ENCODE assay signal across 10 mouse cellular contexts in the genomic region with DNA sequence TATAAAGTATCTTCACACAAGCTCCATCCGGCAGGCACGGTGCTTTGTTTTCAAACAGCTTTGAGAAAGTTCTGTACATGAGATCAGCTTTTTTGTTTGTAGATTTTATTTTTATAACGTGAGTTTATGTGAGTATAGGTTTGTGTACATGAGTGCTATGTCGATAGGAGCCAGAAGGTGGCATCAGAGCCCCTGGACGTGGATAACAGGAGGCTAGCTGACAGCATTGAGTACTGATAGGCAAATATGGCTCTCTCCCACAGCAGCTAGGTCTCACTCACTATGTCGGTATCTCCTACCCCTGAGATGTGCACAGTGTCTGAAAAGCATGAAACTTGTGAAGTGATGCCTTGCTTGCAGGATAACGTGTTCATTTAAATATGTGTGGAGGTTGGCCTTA. TPM values are rescaled to one million over a fixed set of nuclear protein-coding genes. Genes with fewer than 3 reads are reported as not detected.
DNase-seq lines count a peak whose midpoint lies in the region; ATAC-seq and TF ChIP-seq lines count a peak whose summit lies in the region.
"Had no signal": no experiment of that assay in that cellular context is flagged by ENCODE, and none has a peak within 500 bp of the region (broad histone marks: within the 10 kb centered on the region; RNA-seq: fewer than 3 reads in every experiment).

No protein-coding gene starts in this region.

- H3K4me3 ChIP-seq in heart, adult 2 months: no peak overlapping the region
- no peak overlapping the region for H3K4me3 ChIP-seq in heart, embryonic 12.5 days
- H3K4me3 ChIP-seq in CH12.LX (replicated peaks in 1 of 3; ENCODE audit: low read depth in 2 of 3, low read length in 2 of 3, poor library complexity in 1 of 3): peak overlapping the region in 1 of 3 experiments; percentile 98

- DNase-seq in heart, adult 2 months: peak; percentile 29 to 32
- peak; percentile 82 for DNase-seq in CH12.LX (ENCODE audit: extremely low read depth)
- peak; percentile 60 for DNase-seq in brain, adult 2 months (ENCODE audit: low read depth, low spot score)
- peak; percentile 49 for DNase-seq in forelimb bud, embryonic 11.5 days (ENCODE audit: low read depth, low spot score)
- DNase-seq in layer of hippocampus, postnatal 14 days (ENCODE audit: low spot score in 2 of 2): peak; percentile 9 to 36
- DNase-seq in mesoderm, embryonic 11.5 days (ENCODE audit: low read depth, low spot score): peak; percentile 62
- peak; percentile 73 to 79 for DNase-seq in spleen, postnatal 4 days (ENCODE audit: low spot score in 2 of 2)

- H3K27ac ChIP-seq in heart, adult 2 months: no peak overlapping the region
- no peak overlapping the region for H3K27ac ChIP-seq in heart, embryonic 12.5 days (ENCODE audit: poor library complexity, severe bottlenecking)
- H3K27ac ChIP-seq in CH12.LX (ENCODE audit: insufficient read depth, low read depth): 0 out of 2 replicates have a peak overlapping the region, but pooled peaks have one; percentile 36
- H3K27ac ChIP-seq: embryonic facial prominence, embryonic 12.5 days; macrophage had no signal

- H3K27me3 ChIP-seq in heart, adult 2 months (ENCODE audit: control insufficient read depth, insufficient read depth, low read length): no peaks in the 10 kb centered on the region
- no peaks in the 10 kb centered on the region for H3K27me3 ChIP-seq in heart, embryonic 12.5 days (replicated peaks)
- no peaks in the 10 kb centered on the region for H3K27me3 ChIP-seq in CH12.LX (replicated peaks)
- H3K27me3 ChIP-seq: embryonic facial prominence, embryonic 12.5 days had no signal

- no peaks in the 10 kb centered on the region for H3K79me2 ChIP-seq in heart, adult 2 months (replicated peaks; ENCODE audit: control insufficient read depth, insufficient read depth, low read length)
- H3K79me2 ChIP-seq in CH12.LX (replicated peaks; ENCODE audit: control insufficient read depth, extremely low read depth, insufficient read depth, poor library complexity, severe bottlenecking): peaks cover 23% of the 10 kb centered on the region

- TF ChIP-seq CTCF in heart, adult 2 months (IDR thresholded peaks at IDR 0.05): peak; percentile 68
- peak; percentile 44 to 83 for TF ChIP-seq CTCF in CH12.LX (conservative IDR thresholded peaks at IDR 0.05 in 1 of 2, IDR thresholded peaks at IDR 0.05 in 1 of 2; ENCODE audit: low read depth in 2 of 2, low read length in 2 of 2)

- intact Hi-C loops in heart, adult 2 months (cut with DNase I): loop anchor here (2.0 to 5.0 kb wide), 3 partner anchors 52 to 189 kb away; no protein-coding TSS in a partner anchor

- H3K4me1 ChIP-seq in heart, adult 2 months (ENCODE audit: control insufficient read depth, insufficient read depth, low read length): no peaks in the 10 kb centered on the region
- peaks cover 4% of the 10 kb centered on the region; the same call in 1 of the 2 replicates for H3K4me1 ChIP-seq in heart, embryonic 12.5 days (replicated peaks)
- H3K4me1 ChIP-seq in CH12.LX (ENCODE audit: control insufficient read depth in 1 of 2, insufficient read depth in 2 of 2): peaks cover 2 to 30% of the 10 kb centered on the region in 2 experiments; a peak in 3 of 4 replicates

- 32% methylated on average over 7 of the region's 7 CpGs for WGBS in heart, adult 2 months
- WGBS in heart, embryonic 12.5 days: 33% methylated on average over 7 of the region's 7 CpGs

- ATAC-seq in heart, embryonic 12.5 days (ENCODE audit: insufficient number of reproducible peaks, low FRiP score): no peak

- no peak for TF ChIP-seq POLR2A in heart, adult 2 months (IDR thresholded peaks at IDR 0.05; ENCODE audit: insufficient read depth, low read depth, low read length)
- no peak for TF ChIP-seq POLR2A in CH12.LX (IDR thresholded peaks at IDR 0.05; ENCODE audit: low read depth, low read length)

- no peak for TF ChIP-seq EP300 in heart, adult 2 months (IDR thresholded peaks at IDR 0.05; ENCODE audit: insufficient read depth, low read depth, low read length)
- TF ChIP-seq EP300 in CH12.LX (IDR thresholded peaks at IDR 0.05; ENCODE audit: low read length): no peak

- in situ Hi-C loops in CH12.LX (cut with MboI; ENCODE audit: low pct_ligation_motif_present, low pct_unique_long_range_greater_than_20kb, low sequenced_read_pairs): loop anchor here (25.0 kb wide), 1 partner anchor 189 kb away; no protein-coding TSS in a partner anchor

- peak; percentile 75 for TF ChIP-seq RAD21 in CH12.LX (IDR thresholded peaks at IDR 0.05; ENCODE audit: low read depth, low read length)

- no peak overlapping the region for H3K4me2 ChIP-seq in heart, embryonic 12.5 days
- peak overlapping the region; percentile 75 for H3K4me2 ChIP-seq in CH12.LX (ENCODE audit: insufficient read depth, low read depth, poor library complexity, severe bottlenecking)

- dilution Hi-C loops in CH12.LX (cut with MboI; ENCODE audit: extremely low pct_ligation_motif_present, extremely low pct_unique_long_range_greater_than_20kb, low sequenced_read_pairs): no loop called here

- no peak overlapping the region for H3K9ac ChIP-seq in heart, adult 2 months (ENCODE audit: low read depth, low read length)
- H3K9ac ChIP-seq in heart, embryonic 12.5 days: no peak overlapping the region
- no peak overlapping the region for H3K9ac ChIP-seq in CH12.LX (ENCODE audit: insufficient read depth, low read depth)

- H3K36me3 ChIP-seq in heart, adult 2 months (ENCODE audit: control insufficient read depth, insufficient read depth, low read length): no peaks in the 10 kb centered on the region
- H3K36me3 ChIP-seq in heart, embryonic 12.5 days: peaks cover 6% of the 10 kb centered on the region
- H3K36me3 ChIP-seq in CH12.LX (replicated peaks in 1 of 2; ENCODE audit: control insufficient read depth in 1 of 2, insufficient read depth in 1 of 2, low read length in 1 of 2): peaks cover 3 to 13% of the 10 kb centered on the region in 2 experiments

- H3K9me3 ChIP-seq in heart, embryonic 12.5 days (replicated peaks): no peaks in the 10 kb centered on the region
- H3K9me3 ChIP-seq in CH12.LX (replicated peaks; ENCODE audit: low read length): no peaks in the 10 kb centered on the region
- H3K9me3 ChIP-seq: embryonic facial prominence, embryonic 12.5 days had no signal

TF ChIP-seq in CH12.LX, 34 proteins besides CTCF, POLR2A, EP300 and RAD21:
- peak; percentile 78 for TF ChIP-seq SMC3 (IDR thresholded peaks at IDR 0.05; ENCODE audit: low read depth, low read length)
- peak; percentile 31; the same call in 1 of the 2 replicates for TF ChIP-seq NELFE (IDR thresholded peaks at IDR 0.05; ENCODE audit: low read depth, low read length)
- peak; percentile 70; the same call in 1 of the 2 replicates for TF ChIP-seq SIN3A (IDR thresholded peaks at IDR 0.05; ENCODE audit: low read length)
- TF ChIP-seq USF1 (IDR thresholded peaks at IDR 0.05; ENCODE audit: low read depth, low read length): no peak
- TF ChIP-seq IRF4 (IDR thresholded peaks at IDR 0.05; ENCODE audit: low read depth, low read length): peak; percentile 53; the same call in 1 of the 2 replicates
- TF ChIP-seq NRF1 (IDR thresholded peaks at IDR 0.05; ENCODE audit: low read depth, low read length): no peak
- TF ChIP-seq ELF1 (IDR thresholded peaks at IDR 0.05; ENCODE audit: low read depth, low read length): peak; percentile 21; the same call in 1 of the 2 replicates
- 0 out of 2 replicates have a peak, but pooled peaks have one; percentile 57 for TF ChIP-seq MEF2A (IDR thresholded peaks at IDR 0.05; ENCODE audit: borderline replicate concordance, low read depth, low read length)

RNA-seq across cellular contexts. Expression of a gene that starts 1.3 kb away (rescaled TPM):
- 1 to 10 TPM; 1.1 to 1.5 TPM for total RNA-seq in heart, adult 2 months (2021)
- polyA plus RNA-seq in heart, adult 2 months (2012; rRNA removed): 1.5 TPM in 2 replicates
- 47.4 and 47.9 TPM in 2 replicates for polyA plus RNA-seq in heart, embryonic 12.5 days (2016; fragmentation: Nextera tagmentation; extraction: Ambion mirVana)
- total RNA-seq in CH12.LX (2012; rRNA removed) (39.2 and 41.1 TPM in 2 replicates), CH12.LX (2014; rRNA removed) (43.2 and 46.0 TPM in 2 replicates)
- polyA plus RNA-seq in CH12.LX (2012; ENCODE audit: insufficient read length, low read depth): 36.3 and 39.0 TPM in 2 replicates
- 1 to 10 TPM; 3.6 to 4.5 TPM for total RNA-seq in layer of hippocampus, postnatal 14 days (2021)

RNA-seq across cellular contexts. Expression of a gene that starts 48.2 kb away (rescaled TPM):
- 10 to 100 TPM; 16.1 to 18.9 TPM for total RNA-seq in heart, adult 2 months (2021)
- polyA plus RNA-seq in heart, adult 2 months (2012; rRNA removed): 4.9 and 12.6 TPM in 2 replicates
- 5.3 and 6.4 TPM in 2 replicates for polyA plus RNA-seq in heart, embryonic 12.5 days (2016; fragmentation: Nextera tagmentation; extraction: Ambion mirVana)
- total RNA-seq in CH12.LX (2012; rRNA removed) (3.8 and 4.1 TPM in 2 replicates), CH12.LX (2014; rRNA removed) (7.7 and 8.0 TPM in 2 replicates)
- 6.0 and 10.0 TPM in 2 replicates for polyA plus RNA-seq in CH12.LX (2012; ENCODE audit: insufficient read length, low read depth)
- 10 to 100 TPM; 20.0 to 20.1 TPM for total RNA-seq in layer of hippocampus, postnatal 14 days (2021)

RNA-seq across cellular contexts. Expression of a gene that starts 48.3 kb away (rescaled TPM):
- total RNA-seq in heart, adult 2 months (2021): 10 to 100 TPM; 73.8 to 93.5 TPM
- polyA plus RNA-seq in heart, adult 2 months (2012; rRNA removed): 14.6 and 37.3 TPM in 2 replicates
- polyA plus RNA-seq in heart, embryonic 12.5 days (2016; fragmentation: Nextera tagmentation; extraction: Ambion mirVana): 14.1 and 14.6 TPM in 2 replicates
- total RNA-seq in CH12.LX (2012; rRNA removed): 3.2 and 8.5 TPM in 2 replicates
- total RNA-seq in CH12.LX (2014; rRNA removed): 12.2 and 13.4 TPM in 2 replicates
- 3.7 and 4.7 TPM in 2 replicates for polyA plus RNA-seq in CH12.LX (2012; ENCODE audit: insufficient read length, low read depth)
- total RNA-seq in layer of hippocampus, postnatal 14 days (2021): 10 to 100 TPM in 1 of 2 experiments, 1 to 10 TPM in 1; 8.1 to 15.1 TPM

RNA-seq across cellular contexts. Expression of a gene that starts 54.2 kb away (rescaled TPM):
- total RNA-seq in heart, adult 2 months (2021): 10 to 100 TPM; 52.9 to 55.4 TPM
- 6.8 and 11.9 TPM in 2 replicates for polyA plus RNA-seq in heart, adult 2 months (2012; rRNA removed)
- polyA plus RNA-seq in heart, embryonic 12.5 days (2016; fragmentation: Nextera tagmentation; extraction: Ambion mirVana): 36.9 and 38.7 TPM in 2 replicates
- total RNA-seq in CH12.LX (2012; rRNA removed) (4.4 and 5.3 TPM in 2 replicates), CH12.LX (2014; rRNA removed) (1.7 and 2.1 TPM in 2 replicates)
- 2.3 and 3.8 TPM in 2 replicates for polyA plus RNA-seq in CH12.LX (2012; ENCODE audit: insufficient read length, low read depth)
- 100 to 1,000 TPM; 120 to 124 TPM for total RNA-seq in layer of hippocampus, postnatal 14 days (2021)

Comparison
In these comparisons a context has a peak if more than half of its experiments do, and no peak if none do; other contexts are left out.
1. DNase-seq: peak in every context shown above with its lines; median percentile 82 in CH12.LX; 76 in spleen, postnatal 4 days; 62 in mesoderm, embryonic 11.5 days; 60 in brain, adult 2 months; 49 in forelimb bud, embryonic 11.5 days; 30 in heart, adult 2 months; 22 in layer of hippocampus, postnatal 14 days.
2. RNA of a gene that starts 1.3 kb away (total RNA-seq): 39.2 to 46.0 TPM in CH12.LX; 3.6 to 4.5 TPM in layer of hippocampus, postnatal 14 days and 1.1 to 1.5 TPM in heart, adult 2 months; every median in the first group is over 4 times any median in the second.
3. RNA of a gene that starts 48.3 kb away (total RNA-seq): 73.8 to 93.5 TPM in heart, adult 2 months; 8.1 to 15.1 TPM in layer of hippocampus, postnatal 14 days and 3.2 to 13.4 TPM in CH12.LX; every median in the first group is over 4 times any median in the second.